Mouse (Mus musculus): ENCODE results near the gene Ccl3. TPM values are rescaled to one million over a fixed set of nuclear protein-coding genes. Genes with fewer than 3 reads are reported as not detected.

The Ccl3 gene
- total RNA-seq (2021) = not detected
- long read RNA-seq, experiment 1 = 0 reads
- long read RNA-seq, experiment 2 = 0 reads

DNA sequence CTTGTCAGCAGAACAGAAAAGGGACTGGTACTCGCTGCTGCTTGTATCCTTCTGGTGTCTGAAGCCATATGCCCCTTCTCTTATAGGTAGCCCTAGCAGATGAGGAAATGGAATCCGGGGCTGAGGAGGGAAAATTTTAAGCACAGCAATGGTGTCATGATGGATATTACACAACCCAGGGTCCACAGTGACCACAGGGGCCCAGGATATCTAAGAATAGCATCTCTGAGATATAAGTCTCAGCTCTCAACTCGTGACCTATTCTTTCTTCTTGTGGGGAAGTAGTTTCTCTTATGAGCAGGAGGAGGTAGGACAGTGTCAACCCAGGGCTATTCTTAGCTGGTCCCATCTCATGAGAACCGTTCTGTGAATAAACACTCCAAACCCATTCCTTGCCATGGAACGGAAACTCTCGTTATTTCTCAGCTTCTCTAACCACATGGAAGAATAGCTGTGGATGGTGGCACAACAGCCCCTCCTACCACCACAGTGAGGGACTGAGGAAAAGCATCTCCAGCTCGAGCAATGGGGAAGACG lies at the start of gene Ccl3:
Gene Ccl3 (minus strand): TSS at position 51 of the 537 bp plus-strand sequence.
- no peak for DNase-seq
- intact Hi-C loops (cut with DNase I; ENCODE audit: low total_unique reads) = no loop called here

DNA sequence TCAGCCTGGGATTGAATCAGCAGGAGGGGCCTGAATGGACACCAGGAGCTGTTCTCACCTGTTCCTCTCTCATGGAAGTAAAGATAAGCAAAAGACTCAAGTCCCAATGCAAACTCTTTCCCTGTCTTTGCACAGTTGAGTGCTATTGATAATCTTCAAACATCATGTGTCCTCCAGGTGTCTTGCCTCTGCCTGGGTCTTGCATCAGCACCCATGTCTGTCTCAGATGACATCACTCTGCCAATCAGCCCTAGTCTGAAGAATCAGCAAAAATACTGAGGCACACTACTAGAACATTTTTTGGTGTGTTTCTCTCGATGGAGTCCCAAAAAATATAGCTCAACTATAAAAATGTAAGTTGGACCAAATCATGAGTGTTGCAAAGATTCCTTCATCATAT lies 42.9 kb upstream of the Ccl3 start:
- no peak for DNase-seq
- intact Hi-C loops (cut with DNase I; ENCODE audit: low total_unique reads) = no loop called here

DNA sequence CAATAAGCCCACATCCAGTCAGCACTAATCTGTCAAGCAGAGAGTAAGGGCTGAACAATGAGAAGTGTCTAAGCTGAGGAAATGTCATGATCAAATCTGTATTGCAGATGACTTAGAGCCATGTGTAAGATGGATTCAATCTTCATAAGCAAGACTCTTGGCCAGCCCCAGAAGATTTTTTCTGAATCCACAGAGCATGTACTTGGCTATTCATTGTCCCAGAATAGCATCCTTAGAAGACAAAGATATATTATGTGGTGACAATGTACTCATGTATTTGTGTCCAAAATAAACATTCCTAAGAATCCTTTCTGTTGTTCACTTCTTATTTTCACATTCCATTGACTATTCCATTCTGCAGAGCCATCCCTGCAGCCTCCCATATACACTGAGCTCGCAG lies 40.8 kb upstream of the Ccl3 start:
- intact Hi-C loops (cut with DNase I; ENCODE audit: low total_unique reads) = no loop called here
- DNase-seq = no peak

DNA sequence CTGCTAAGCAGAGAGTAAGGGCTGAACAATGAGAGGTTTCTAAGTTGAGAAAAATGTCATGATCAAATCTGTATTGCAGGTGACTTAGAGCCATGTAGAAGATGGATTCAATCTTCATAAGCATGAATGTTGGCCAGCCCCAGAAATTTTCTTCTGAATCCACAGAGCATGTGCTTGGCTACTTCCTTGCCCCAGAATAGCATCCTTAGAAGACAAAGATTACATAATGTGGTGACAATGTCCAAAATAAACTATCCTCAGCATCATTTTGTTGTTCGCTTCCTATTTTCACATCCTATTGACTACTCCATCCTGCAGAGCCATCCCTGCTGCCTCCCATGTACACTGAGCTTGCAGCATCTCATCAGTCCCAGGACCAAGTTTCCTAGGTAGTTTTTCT lies 26.5 kb upstream of the Ccl3 start:
- no peak for DNase-seq
- intact Hi-C loops (cut with DNase I; ENCODE audit: low total_unique reads) = no loop called here

DNA sequence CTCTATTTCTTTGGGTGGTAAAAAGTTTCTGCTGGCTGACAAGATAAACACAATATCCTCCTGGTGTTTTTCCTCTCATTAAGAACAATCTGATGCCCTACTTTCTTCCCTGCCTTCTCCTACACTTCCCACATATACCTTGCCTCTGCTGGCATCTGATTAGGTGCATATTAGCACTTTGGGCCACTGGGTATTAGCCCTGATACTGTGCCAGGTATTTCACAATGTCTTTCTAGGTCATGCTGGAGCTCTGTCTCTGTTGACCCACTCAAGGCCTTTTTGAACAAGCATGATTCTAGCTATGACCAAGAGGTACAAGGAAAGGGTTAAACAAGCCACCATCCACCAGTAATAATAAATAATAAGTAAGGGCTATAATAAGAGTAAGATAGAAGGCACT lies 22.6 kb upstream of the Ccl3 start:
- DNase-seq = no peak
- intact Hi-C loops (cut with DNase I; ENCODE audit: low total_unique reads) = no loop called here

- DNase-seq = no peak
- intact Hi-C loops (cut with DNase I; ENCODE audit: low total_unique reads) = no loop called here
These were observed 14.4 kb upstream of the Ccl3 start for GRCm38 (mm10) chr11:83663532-83663931.

- intact Hi-C loops (cut with DNase I; ENCODE audit: low total_unique reads) = no loop called here
These were observed 13.0 kb upstream of the Ccl3 start, which contains the start of gene Ccl4 for GRCm38 (mm10) chr11:83662204-83662603. Gene Ccl4 (plus strand): TSS chr11:83662584.

GRCm38 (mm10) chr11:83658797-83659196 lies 9.6 kb upstream of the Ccl3 start:
- intact Hi-C loops (cut with DNase I; ENCODE audit: low total_unique reads) = no loop called here

More at GRCm38 (mm10) chr11:83662204-83662603, 13.0 kb upstream of the Ccl3 start, which contains the start of gene Ccl4:
- no peak for DNase-seq

GRCm38 (mm10) chr11:83657508-83657907 lies 8.4 kb upstream of the Ccl3 start:
- no peak for DNase-seq
- intact Hi-C loops (cut with DNase I; ENCODE audit: low total_unique reads) = no loop called here

More at GRCm38 (mm10) chr11:83658797-83659196, 9.6 kb upstream of the Ccl3 start:
- no peak for DNase-seq

DNA sequence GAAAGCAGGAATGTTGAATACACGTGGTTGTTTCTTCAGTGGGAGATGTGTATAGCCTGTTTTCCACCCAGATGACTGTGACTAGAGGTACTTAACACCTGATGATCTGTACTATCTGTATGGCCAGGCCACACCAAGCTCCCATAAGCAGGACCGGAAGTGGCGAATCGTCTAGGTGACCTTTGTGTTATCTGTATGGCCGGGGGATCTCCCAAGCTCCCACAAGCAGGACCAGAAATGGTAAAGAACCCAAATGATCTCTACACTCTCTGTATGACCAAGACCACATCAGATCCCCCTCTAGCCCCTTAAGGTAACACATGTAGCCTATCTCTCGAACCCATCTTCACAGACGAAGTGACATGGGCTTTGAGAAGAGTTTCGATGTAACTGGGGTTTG lies 5.5 kb upstream of the Ccl3 start:
- intact Hi-C loops (cut with DNase I; ENCODE audit: low total_unique reads) = no loop called here
- no peak for DNase-seq

GRCm38 (mm10) chr11:83646356-83647149 lies 2.6 kb downstream of the Ccl3 start:
- intact Hi-C loops (cut with DNase I; ENCODE audit: low total_unique reads) = no loop called here
- no peak for DNase-seq

- no peak for DNase-seq
- intact Hi-C loops (cut with DNase I; ENCODE audit: low total_unique reads) = no loop called here
These were observed 3.6 kb downstream of the Ccl3 start, which contains the start of gene Rpl9-ps1 for GRCm38 (mm10) chr11:83645521-83645920. Gene Rpl9-ps1 (minus strand): TSS chr11:83645621.

- no peak for DNase-seq
- intact Hi-C loops (cut with DNase I; ENCODE audit: low total_unique reads) = no loop called here
These were observed 7.9 kb downstream of the Ccl3 start for GRCm38 (mm10) chr11:83641216-83641615.

- intact Hi-C loops (cut with DNase I; ENCODE audit: low total_unique reads) = no loop called here
- DNase-seq = no peak
These were observed 9.0 kb downstream of the Ccl3 start for GRCm38 (mm10) chr11:83640141-83640540.

DNA sequence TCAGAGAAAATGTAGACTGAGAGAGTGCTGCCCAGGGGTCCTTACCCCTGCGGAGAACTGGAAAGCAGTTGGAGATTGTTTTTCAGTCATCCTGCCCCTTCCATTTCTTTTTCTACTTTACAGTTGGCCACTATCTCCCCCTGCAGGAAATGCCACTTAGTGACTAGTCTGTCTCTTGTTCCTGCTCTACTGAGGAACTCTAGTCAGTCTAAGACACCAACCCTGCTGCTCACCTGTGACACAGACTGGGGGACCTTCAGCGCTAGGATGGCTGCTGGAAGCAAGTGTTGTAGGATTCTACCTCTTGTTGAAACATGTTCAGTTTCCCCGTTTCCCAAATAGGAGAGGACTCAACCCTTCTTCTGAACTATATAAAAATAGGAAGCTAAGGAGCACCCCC lies 9.6 kb downstream of the Ccl3 start:
- intact Hi-C loops (cut with DNase I; ENCODE audit: low total_unique reads) = no loop called here
- no peak for DNase-seq

- intact Hi-C loops (cut with DNase I; ENCODE audit: low total_unique reads) = no loop called here
- DNase-seq = no peak
These were observed 10.2 kb downstream of the Ccl3 start for GRCm38 (mm10) chr11:83638934-83639333.

DNA sequence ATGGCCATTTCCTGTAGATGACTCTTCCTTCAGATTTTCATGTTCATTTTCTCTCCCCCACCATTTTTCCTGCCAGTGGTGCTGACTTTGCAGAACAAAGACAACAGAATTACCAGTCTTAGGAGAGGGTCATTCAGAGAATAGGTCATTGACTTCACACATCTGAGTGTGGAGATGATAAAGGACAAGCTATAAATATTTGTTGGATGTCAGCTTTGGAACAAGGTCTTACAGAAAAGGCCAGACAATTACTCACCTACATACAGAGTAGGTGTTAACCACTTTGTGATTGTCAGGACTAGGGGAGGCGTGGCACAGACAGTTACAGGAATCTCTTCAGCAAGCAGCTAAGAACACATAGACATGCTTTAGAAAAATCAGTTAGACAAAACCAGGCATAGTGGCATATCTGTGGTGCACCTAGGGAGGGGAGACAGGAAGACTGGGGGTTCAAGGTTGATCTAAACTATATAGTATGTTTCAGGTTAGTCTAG lies 12.4 kb downstream of the Ccl3 start:
- no peak for DNase-seq
- intact Hi-C loops (cut with DNase I; ENCODE audit: low total_unique reads) = no loop called here

GRCm38 (mm10) chr11:83634898-83635297 lies 14.3 kb downstream of the Ccl3 start:
- intact Hi-C loops (cut with DNase I; ENCODE audit: low total_unique reads) = no loop called here
- no peak for DNase-seq

GRCm38 (mm10) chr11:83634425-83634824 lies 14.7 kb downstream of the Ccl3 start:
- intact Hi-C loops (cut with DNase I; ENCODE audit: low total_unique reads) = no loop called here
- DNase-seq = no peak

DNA sequence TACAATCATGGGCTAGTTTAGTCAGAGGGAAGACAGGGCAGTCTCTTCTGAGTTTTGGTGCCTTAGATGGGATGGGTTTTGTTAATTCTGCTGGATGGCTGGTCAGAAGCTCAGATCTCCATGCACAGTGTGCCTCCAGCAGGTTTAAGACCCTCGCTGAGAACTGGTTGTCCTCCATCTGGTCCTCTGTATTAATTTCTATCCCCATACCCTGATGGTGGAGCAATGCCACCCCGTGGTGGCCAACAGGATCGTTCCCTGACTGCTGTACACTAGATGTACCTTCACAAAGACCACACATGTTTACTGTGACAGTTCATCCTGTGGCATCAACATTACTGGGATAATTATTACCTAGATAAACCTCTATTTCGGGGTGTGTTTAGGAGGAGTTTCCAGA lies 16.4 kb downstream of the Ccl3 start:
- intact Hi-C loops (cut with DNase I; ENCODE audit: low total_unique reads) = no loop called here
- DNase-seq = peak; percentile 15

- intact Hi-C loops (cut with DNase I; ENCODE audit: low total_unique reads) = no loop called here
- no peak for DNase-seq
These were observed 18.1 kb downstream of the Ccl3 start for GRCm38 (mm10) chr11:83631065-83631464.
